Mouse (Mus musculus): ENCODE results near the gene Epo. TPM values are rescaled to one million over a fixed set of nuclear protein-coding genes. Genes with fewer than 3 reads are reported as not detected.

Gene Epo
- total RNA-seq (2021), result not detected
- long read RNA-seq, experiment 1, partial matches to known transcripts, result 0 of 20 reads
- long read RNA-seq, experiment 1, other reads (novel, unspliced or antisense), result 20 of 20 reads
- long read RNA-seq, experiment 2, partial matches to known transcripts, result 0 of 18 reads
- long read RNA-seq, experiment 2, other reads (novel, unspliced or antisense), result 18 of 18 reads

GRCm38 (mm10) chr5:137533117-137533827 lies at the start of gene Epo, which contains the start of gene Gnb2:
Gene Epo, minus strand, starts transcription at chr5:137533242.
Gene Gnb2, minus strand, starts transcription at chr5:137533510.
- DNase-seq, result peak; percentile 99

GRCm38 (mm10) chr5:137582702-137583101 lies 49.7 kb upstream of the Epo start:
- no peak for DNase-seq

- DNase-seq, result no peak
Measured at GRCm38 (mm10) chr5:137580246-137580645, 47.2 kb upstream of the Epo start.

GRCm38 (mm10) chr5:137574470-137574901 lies 41.4 kb upstream of the Epo start:
- no peak for DNase-seq

- no peak for DNase-seq
Measured at GRCm38 (mm10) chr5:137570691-137571586, 37.9 kb upstream of the Epo start.

- DNase-seq, result no peak
Measured at GRCm38 (mm10) chr5:137570181-137570580, 37.1 kb upstream of the Epo start.

GRCm38 (mm10) chr5:137569665-137570064 lies 36.6 kb upstream of the Epo start, which contains the start of gene Tfr2:
Gene Tfr2, plus strand, starts transcription at chr5:137569840.
- DNase-seq, result no peak

- no peak for DNase-seq
Measured at GRCm38 (mm10) chr5:137569031-137569430, 36.0 kb upstream of the Epo start.

- DNase-seq, result no peak
Measured at GRCm38 (mm10) chr5:137568223-137568798, 35.3 kb upstream of the Epo start.

- no peak for DNase-seq
Measured at GRCm38 (mm10) chr5:137566416-137566815, 33.4 kb upstream of the Epo start.

GRCm38 (mm10) chr5:137565744-137566143 lies 32.7 kb upstream of the Epo start:
- no peak for DNase-seq

- DNase-seq, result no peak
Measured at GRCm38 (mm10) chr5:137562965-137563364, 29.9 kb upstream of the Epo start.

- DNase-seq, result no peak
Measured at GRCm38 (mm10) chr5:137561556-137561955, 28.5 kb upstream of the Epo start.

- DNase-seq, result no peak
Measured at GRCm38 (mm10) chr5:137553898-137554297, 20.9 kb upstream of the Epo start.

GRCm38 (mm10) chr5:137553411-137553837 lies 20.4 kb upstream of the Epo start, which contains the start of gene Actl6b:
Gene Actl6b, plus strand, starts transcription at chr5:137553517.
- DNase-seq, result peak; percentile 64

- DNase-seq, result no peak
Measured at GRCm38 (mm10) chr5:137553000-137553399, 20.0 kb upstream of the Epo start.

GRCm38 (mm10) chr5:137551119-137551518 lies 18.1 kb upstream of the Epo start:
- DNase-seq, result no peak

GRCm38 (mm10) chr5:137549840-137550239 lies 16.8 kb upstream of the Epo start:
- DNase-seq, result no peak

GRCm38 (mm10) chr5:137545596-137545995 lies 12.6 kb upstream of the Epo start:
- DNase-seq, result no peak

- no peak for DNase-seq
Measured at GRCm38 (mm10) chr5:137544926-137545325, 11.9 kb upstream of the Epo start.

GRCm38 (mm10) chr5:137541768-137542540 lies 8.9 kb upstream of the Epo start:
- no peak for DNase-seq
